Mouse (Mus musculus): ENCODE data around the gene Fkbp5. TPM values are rescaled to one million over a fixed set of nuclear protein-coding genes. Genes with fewer than 3 reads are reported as not detected.
A peak's percentile ranks its signal among the peaks of the same experiment; 100 is the strongest.
"Not testable (repeated sequence)": the region's sequence is repeated elsewhere in the genome, so short reads cannot be mapped to it uniquely, and the experiment has no call there.

Fkbp5 gene
- polyA plus RNA-seq, 1 experiment from 2014 or later, result 12.2 TPM

- Histone ChIP-seq H3K4me1 (ENCODE audit: control insufficient read depth, insufficient read depth, low read length) (no peaks in the 10 kb centered on the region), H3K4me2 (ENCODE audit: low read depth, severe bottlenecking) (no peak overlapping the region), H3K9ac (ENCODE audit: low read length) (no peak overlapping the region), H3K27me3 (ENCODE audit: control insufficient read depth, insufficient read depth, low read length) (no peaks in the 10 kb centered on the region), H3K4me3 (ENCODE audit: low read depth, low read length) (no peak overlapping the region), H3K9me3 (ENCODE audit: control insufficient read depth, low read length) (no peaks in the 10 kb centered on the region), H3K27ac (replicated peaks; ENCODE audit: low read depth, low read length) (no peak overlapping the region), H3K36me3 (ENCODE audit: control insufficient read depth, insufficient read depth, low read length) (peaks cover 4% of the 10 kb centered on the region; the same call in 1 of the 2 replicates)
- 49% methylated on average over 15 of the region's 15 CpGs for WGBS
- DNase-seq (ENCODE audit: low spot score) (peak; percentile 81), ATAC-seq (ENCODE audit: insufficient number of reproducible peaks, low FRiP score, low TSS enrichment, low read depth) (0 out of 2 replicates have a peak, but pooled peaks have one; percentile 35)
These were observed 109.7 kb downstream of the Fkbp5 start for GRCm38 (mm10) chr17:28407418-28408250.

GRCm38 (mm10) chr17:28406471-28406870 lies 110.9 kb downstream of the Fkbp5 start:
- no peak for ATAC-seq (ENCODE audit: insufficient number of reproducible peaks, low FRiP score, low TSS enrichment, low read depth)
- H3K36me3 ChIP-seq (ENCODE audit: control insufficient read depth, insufficient read depth, low read length), result peaks cover 4% of the 10 kb centered on the region; the same call in 1 of the 2 replicates
- 94% methylated on average over 7 of the region's 7 CpGs for WGBS

GRCm38 (mm10) chr17:28404745-28405144 lies 112.6 kb downstream of the Fkbp5 start:
- 96% methylated on average over 2 of the region's 2 CpGs for WGBS
- H3K36me3 ChIP-seq (ENCODE audit: control insufficient read depth, insufficient read depth, low read length); ATAC-seq (ENCODE audit: insufficient number of reproducible peaks, low FRiP score, low TSS enrichment, low read depth): not testable (repeated sequence)

More at GRCm38 (mm10) chr17:28406471-28406870, 110.9 kb downstream of the Fkbp5 start:
- no peak for DNase-seq (ENCODE audit: low spot score)
- no peak overlapping the region for H3K4me3 ChIP-seq (ENCODE audit: low read depth, low read length)
- no peak overlapping the region for H3K9ac ChIP-seq (ENCODE audit: low read length)
- no peak overlapping the region for H3K4me2 ChIP-seq (ENCODE audit: low read depth, severe bottlenecking)
- H3K27ac ChIP-seq (replicated peaks; ENCODE audit: low read depth, low read length), result no peak overlapping the region
- no peaks in the 10 kb centered on the region for H3K27me3 ChIP-seq (ENCODE audit: control insufficient read depth, insufficient read depth, low read length)
- H3K9me3 ChIP-seq (ENCODE audit: control insufficient read depth, low read length), result no peaks in the 10 kb centered on the region
- H3K4me1 ChIP-seq (ENCODE audit: control insufficient read depth, insufficient read depth, low read length), result no peaks in the 10 kb centered on the region

GRCm38 (mm10) chr17:28404301-28404700 lies 113.0 kb downstream of the Fkbp5 start:
- H3K36me3 ChIP-seq (ENCODE audit: control insufficient read depth, insufficient read depth, low read length), result peaks cover 4% of the 10 kb centered on the region; the same call in 1 of the 2 replicates
- no peak overlapping the region for H3K9ac ChIP-seq (ENCODE audit: low read length)
- WGBS, result 91% methylated on average over 11 of the region's 11 CpGs
- H3K27me3 ChIP-seq (ENCODE audit: control insufficient read depth, insufficient read depth, low read length), result no peaks in the 10 kb centered on the region
- no peaks in the 10 kb centered on the region for H3K4me1 ChIP-seq (ENCODE audit: control insufficient read depth, insufficient read depth, low read length)
- no peak for DNase-seq (ENCODE audit: low spot score)
- no peak overlapping the region for H3K4me2 ChIP-seq (ENCODE audit: low read depth, severe bottlenecking)
- H3K27ac ChIP-seq (replicated peaks; ENCODE audit: low read depth, low read length), result no peak overlapping the region
- H3K9me3 ChIP-seq (ENCODE audit: control insufficient read depth, low read length), result no peaks in the 10 kb centered on the region
- H3K4me3 ChIP-seq (ENCODE audit: low read depth, low read length), result no peak overlapping the region
- ATAC-seq (ENCODE audit: insufficient number of reproducible peaks, low FRiP score, low TSS enrichment, low read depth), result no peak

More at GRCm38 (mm10) chr17:28404745-28405144, 112.6 kb downstream of the Fkbp5 start:
- not testable (repeated sequence) for H3K4me2 ChIP-seq (ENCODE audit: low read depth, severe bottlenecking); H3K9ac ChIP-seq (ENCODE audit: low read length); H3K27ac ChIP-seq (replicated peaks; ENCODE audit: low read depth, low read length); DNase-seq (ENCODE audit: low spot score); H3K4me3 ChIP-seq (ENCODE audit: low read depth, low read length); H3K4me1 ChIP-seq (ENCODE audit: control insufficient read depth, insufficient read depth, low read length); H3K27me3 ChIP-seq (ENCODE audit: control insufficient read depth, insufficient read depth, low read length); H3K9me3 ChIP-seq (ENCODE audit: control insufficient read depth, low read length)

GRCm38 (mm10) chr17:28394994-28395393 lies 122.3 kb downstream of the Fkbp5 start:
- Histone ChIP-seq H3K27ac (replicated peaks; ENCODE audit: low read depth, low read length) (no peak overlapping the region), H3K9ac (ENCODE audit: low read length) (no peak overlapping the region), H3K4me2 (ENCODE audit: low read depth, severe bottlenecking) (no peak overlapping the region), H3K27me3 (ENCODE audit: control insufficient read depth, insufficient read depth, low read length) (no peaks in the 10 kb centered on the region), H3K9me3 (ENCODE audit: control insufficient read depth, low read length) (no peaks in the 10 kb centered on the region), H3K36me3 (ENCODE audit: control insufficient read depth, insufficient read depth, low read length) (peaks cover 4% of the 10 kb centered on the region; the same call in 1 of the 2 replicates), H3K4me1 (ENCODE audit: control insufficient read depth, insufficient read depth, low read length) (peaks cover 8% of the 10 kb centered on the region), H3K4me3 (ENCODE audit: low read depth, low read length) (no peak overlapping the region)
- 77% methylated on average over 7 of the region's 7 CpGs for WGBS
- no peak for ATAC-seq (ENCODE audit: insufficient number of reproducible peaks, low FRiP score, low TSS enrichment, low read depth)
- DNase-seq (ENCODE audit: low spot score), result no peak

- peaks cover 4% of the 10 kb centered on the region; the same call in 1 of the 2 replicates for H3K36me3 ChIP-seq (ENCODE audit: control insufficient read depth, insufficient read depth, low read length)
- DNase-seq (ENCODE audit: low spot score) (no peak), ATAC-seq (ENCODE audit: insufficient number of reproducible peaks, low FRiP score, low TSS enrichment, low read depth) (no peak)
- WGBS, result 72% methylated on average over 15 of the region's 15 CpGs
- no peak overlapping the region for H3K27ac ChIP-seq (replicated peaks; ENCODE audit: low read depth, low read length)
- H3K4me1 ChIP-seq (ENCODE audit: control insufficient read depth, insufficient read depth, low read length), result peaks cover 8% of the 10 kb centered on the region
- H3K4me2 ChIP-seq (ENCODE audit: low read depth, severe bottlenecking), result no peak overlapping the region
- no peaks in the 10 kb centered on the region for H3K9me3 ChIP-seq (ENCODE audit: control insufficient read depth, low read length)
- no peak overlapping the region; the same call in 1 of the 2 replicates for H3K9ac ChIP-seq (ENCODE audit: low read length)
- no peaks in the 10 kb centered on the region for H3K27me3 ChIP-seq (ENCODE audit: control insufficient read depth, insufficient read depth, low read length)
- H3K4me3 ChIP-seq (ENCODE audit: low read depth, low read length), result no peak overlapping the region
These were observed 123.1 kb downstream of the Fkbp5 start for GRCm38 (mm10) chr17:28394051-28394765.

GRCm38 (mm10) chr17:28391568-28392432 lies 125.5 kb downstream of the Fkbp5 start:
- WGBS, result 4% methylated on average over 23 of the region's 25 CpGs
- DNase-seq (ENCODE audit: low spot score), result peak; percentile 45
- H3K4me2 ChIP-seq (ENCODE audit: low read depth, severe bottlenecking), result peak overlapping the region; percentile 28; the same call in 1 of the 2 replicates
- no peaks in the 10 kb centered on the region for H3K9me3 ChIP-seq (ENCODE audit: control insufficient read depth, low read length)
- 0 out of 2 replicates have a peak overlapping the region, but pooled peaks have one; percentile 12 for H3K27ac ChIP-seq (replicated peaks; ENCODE audit: low read depth, low read length)
- no peak overlapping the region for H3K9ac ChIP-seq (ENCODE audit: low read length)
- no peaks in the 10 kb centered on the region for H3K36me3 ChIP-seq (ENCODE audit: control insufficient read depth, insufficient read depth, low read length)
- no peak overlapping the region for H3K4me3 ChIP-seq (ENCODE audit: low read depth, low read length)
- peaks cover 8% of the 10 kb centered on the region for H3K4me1 ChIP-seq (ENCODE audit: control insufficient read depth, insufficient read depth, low read length)
- no peak for ATAC-seq (ENCODE audit: insufficient number of reproducible peaks, low FRiP score, low TSS enrichment, low read depth)
- H3K27me3 ChIP-seq (ENCODE audit: control insufficient read depth, insufficient read depth, low read length), result no peaks in the 10 kb centered on the region; the same call in 1 of the 2 replicates

Measured in limb, embryonic 11.5 days (tissue).